Mouse (Mus musculus): ENCODE results near the gene Kctd5. TPM values are rescaled to one million over a fixed set of nuclear protein-coding genes. Genes with fewer than 3 reads are reported as not detected.

Gene Kctd5
- polyA plus RNA-seq, 1 experiment from 2014 or later, result 70.0 TPM

DNA sequence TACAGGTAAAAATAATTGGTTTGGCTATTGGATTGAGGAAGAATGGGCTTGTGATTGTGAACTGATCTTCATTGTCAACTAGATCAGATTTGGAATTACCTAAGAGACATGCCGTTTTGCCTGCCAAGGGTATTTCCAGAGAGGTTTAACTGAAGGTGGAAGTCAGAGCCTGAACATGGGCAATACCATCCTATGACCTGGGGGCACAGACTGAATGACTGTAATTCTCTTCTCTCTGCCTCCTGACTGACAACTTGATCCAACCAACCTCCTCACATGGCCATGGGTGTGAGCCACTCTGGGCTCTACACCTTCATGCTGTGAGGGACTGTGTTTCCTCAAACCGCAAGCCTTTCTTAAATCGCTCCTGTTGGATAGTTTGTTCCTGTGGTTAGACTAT is 68.2 kb downstream of the Kctd5 start:
- H3K4me2 ChIP-seq (ENCODE audit: low read depth, low read length), result no peak overlapping the region
- no peaks in the 10 kb centered on the region for H3K9me3 ChIP-seq (ENCODE audit: control insufficient read depth, low read length)
- no peak for ATAC-seq
- no peak overlapping the region for H3K4me3 ChIP-seq (ENCODE audit: low read length)
- H3K36me3 ChIP-seq (ENCODE audit: control insufficient read depth, insufficient read depth, low read length), result no peaks in the 10 kb centered on the region
- H3K9ac ChIP-seq (ENCODE audit: low read depth, low read length), result no peak overlapping the region
- no peaks in the 10 kb centered on the region for H3K27me3 ChIP-seq (replicated peaks; ENCODE audit: control insufficient read depth, insufficient read depth, low read length)
- no peak overlapping the region for H3K27ac ChIP-seq (ENCODE audit: low read length)
- WGBS, result 92% methylated on average over 3 of the region's 3 CpGs
- peaks cover 10% of the 10 kb centered on the region for H3K4me1 ChIP-seq (ENCODE audit: control insufficient read depth, insufficient read depth, low read length)

- Histone ChIP-seq H3K9me3 (ENCODE audit: control insufficient read depth, low read length) (no peaks in the 10 kb centered on the region), H3K36me3 (ENCODE audit: control insufficient read depth, insufficient read depth, low read length) (no peaks in the 10 kb centered on the region), H3K27me3 (replicated peaks; ENCODE audit: control insufficient read depth, insufficient read depth, low read length) (no peaks in the 10 kb centered on the region), H3K4me2 (ENCODE audit: low read depth, low read length) (no peak overlapping the region), H3K4me3 (ENCODE audit: low read length) (no peak overlapping the region), H3K27ac (ENCODE audit: low read length) (no peak overlapping the region), H3K9ac (ENCODE audit: low read depth, low read length) (no peak overlapping the region), H3K4me1 (ENCODE audit: control insufficient read depth, insufficient read depth, low read length) (peaks cover 10% of the 10 kb centered on the region)
- ATAC-seq, result no peak
- WGBS, result 91% methylated on average over 14 of the region's 14 CpGs
These were observed 69.1 kb downstream of the Kctd5 start for GRCm38 (mm10) chr17:24004071-24004665.

DNA sequence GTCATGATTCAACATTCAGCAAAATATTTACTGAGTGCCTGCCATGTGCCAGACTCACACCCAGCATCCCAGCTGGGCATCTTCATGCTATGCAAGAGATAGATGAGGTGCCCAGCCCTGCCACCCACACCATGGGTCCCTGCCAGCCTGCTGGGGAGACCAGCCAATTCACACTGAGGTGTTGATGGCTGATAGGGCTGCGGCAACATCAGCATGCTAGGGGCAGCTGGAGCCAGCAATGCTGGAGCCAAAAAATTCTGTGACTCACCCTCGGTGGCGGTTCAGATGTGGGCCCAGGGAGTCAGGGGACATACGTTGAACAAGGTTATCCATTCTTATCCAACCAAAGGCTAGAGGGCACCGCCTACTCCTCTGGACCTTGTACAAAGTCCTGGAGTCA is 72.9 kb downstream of the Kctd5 start:
- Histone ChIP-seq H3K4me2 (ENCODE audit: low read depth, low read length) (no peak overlapping the region), H3K4me1 (ENCODE audit: control insufficient read depth, insufficient read depth, low read length) (peaks cover 3% of the 10 kb centered on the region), H3K9ac (ENCODE audit: low read depth, low read length) (no peak overlapping the region; the same call in 1 of the 2 replicates), H3K9me3 (ENCODE audit: control insufficient read depth, low read length) (no peaks in the 10 kb centered on the region), H3K36me3 (ENCODE audit: control insufficient read depth, insufficient read depth, low read length) (no peaks in the 10 kb centered on the region), H3K27me3 (replicated peaks; ENCODE audit: control insufficient read depth, insufficient read depth, low read length) (no peaks in the 10 kb centered on the region), H3K27ac (ENCODE audit: low read length) (no peak overlapping the region), H3K4me3 (ENCODE audit: low read length) (no peak overlapping the region)
- ATAC-seq, result peak; percentile 42; the same call in 1 of the 2 replicates
- WGBS, result 40% methylated on average over 5 of the region's 5 CpGs

DNA sequence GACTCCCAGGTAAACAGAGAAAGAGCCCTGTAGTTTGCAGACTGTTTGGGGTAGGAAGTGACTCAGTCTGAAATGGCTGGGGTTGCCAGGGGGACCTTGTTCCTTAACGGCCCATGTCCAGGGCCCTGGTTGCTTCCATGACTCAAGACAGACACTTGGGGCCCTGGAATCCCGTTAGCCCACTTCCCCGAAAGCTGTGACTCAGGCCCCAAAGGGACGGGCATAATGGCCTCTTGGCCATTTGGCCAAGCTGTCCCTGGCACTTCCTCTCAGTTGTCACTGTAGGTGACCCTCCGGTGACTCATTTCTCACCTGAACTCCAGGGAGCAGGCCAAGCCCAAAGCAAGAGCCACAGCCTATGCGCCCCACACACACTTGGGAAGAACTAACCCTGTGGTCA is 74.9 kb downstream of the Kctd5 start:
- Histone ChIP-seq H3K4me3 (ENCODE audit: low read length) (no peak overlapping the region), H3K4me1 (ENCODE audit: control insufficient read depth, insufficient read depth, low read length) (peaks cover 8% of the 10 kb centered on the region), H3K9me3 (ENCODE audit: control insufficient read depth, low read length) (no peaks in the 10 kb centered on the region), H3K4me2 (ENCODE audit: low read depth, low read length) (no peak overlapping the region), H3K9ac (ENCODE audit: low read depth, low read length) (no peak overlapping the region), H3K27me3 (replicated peaks; ENCODE audit: control insufficient read depth, insufficient read depth, low read length) (no peaks in the 10 kb centered on the region), H3K27ac (ENCODE audit: low read length) (no peak overlapping the region), H3K36me3 (ENCODE audit: control insufficient read depth, insufficient read depth, low read length) (no peaks in the 10 kb centered on the region)
- WGBS, result 55% methylated on average over 6 of the region's 6 CpGs
- no peak for ATAC-seq

GRCm38 (mm10) chr17:23997901-23998300 is 75.4 kb downstream of the Kctd5 start, which contains the start of gene Prss22:
TSS of gene Prss22 (minus strand) at chr17:23998100.
- ATAC-seq, result no peak
- Histone ChIP-seq H3K36me3 (ENCODE audit: control insufficient read depth, insufficient read depth, low read length) (no peaks in the 10 kb centered on the region), H3K27ac (ENCODE audit: low read length) (no peak within 1 kb of the TSS), H3K27me3 (replicated peaks; ENCODE audit: control insufficient read depth, insufficient read depth, low read length) (no peaks in the 10 kb centered on the region), H3K4me1 (ENCODE audit: control insufficient read depth, insufficient read depth, low read length) (peaks cover 12% of the 10 kb centered on the region), H3K4me2 (ENCODE audit: low read depth, low read length) (no peak within 1 kb of the TSS), H3K9ac (ENCODE audit: low read depth, low read length) (no peak within 1 kb of the TSS; the same call in 1 of the 2 replicates), H3K9me3 (ENCODE audit: control insufficient read depth, low read length) (no peaks in the 10 kb centered on the region), H3K4me3 (ENCODE audit: low read length) (no peak within 1 kb of the TSS)
- 46% methylated on average over 2 of the region's 2 CpGs for WGBS

Small RNAs within 50 kb of the gene (microRNA-seq; reads per million reads assigned to microRNA genes)
- gene Gm27700, result not detected

Other genes starting within 250 kb of the Kctd5 start
- gene Elob, start 244.3 kb downstream of the Kctd5 start, polyA plus RNA-seq (2015; fragmentation: Nextera tagmentation; extraction: Ambion mirVana), result 836 and 930 TPM in 2 replicates
- 0.17 TPM in 1 of 2 replicates, not detected in the other for gene Prss33, start 237.4 kb downstream of the Kctd5 start, polyA plus RNA-seq (2015; fragmentation: Nextera tagmentation; extraction: Ambion mirVana)
- 11.8 and 14.5 TPM in 2 replicates for gene Prss32, start 229.6 kb downstream of the Kctd5 start, polyA plus RNA-seq (2015; fragmentation: Nextera tagmentation; extraction: Ambion mirVana)
- gene Prss41, start 229.3 kb downstream of the Kctd5 start, polyA plus RNA-seq (2015; fragmentation: Nextera tagmentation; extraction: Ambion mirVana), result 2.7 and 3.4 TPM in 2 replicates
- not detected in 2 replicates for gene Prss21, start 205.4 kb downstream of the Kctd5 start, polyA plus RNA-seq (2015; fragmentation: Nextera tagmentation; extraction: Ambion mirVana)
- not detected in 2 replicates for gene Dcpp1, start 192.6 kb downstream of the Kctd5 start, polyA plus RNA-seq (2015; fragmentation: Nextera tagmentation; extraction: Ambion mirVana)
- gene Dcpp2, start 192.6 kb downstream of the Kctd5 start, polyA plus RNA-seq (2015; fragmentation: Nextera tagmentation; extraction: Ambion mirVana), result not detected in 2 replicates
- not detected in 2 replicates for gene Dcpp3, start 156.0 kb downstream of the Kctd5 start, polyA plus RNA-seq (2015; fragmentation: Nextera tagmentation; extraction: Ambion mirVana)
- gene Sbp, start 131.8 kb downstream of the Kctd5 start, polyA plus RNA-seq (2015; fragmentation: Nextera tagmentation; extraction: Ambion mirVana), result not detected in 2 replicates
- gene Sbpl, start 118.2 kb downstream of the Kctd5 start, polyA plus RNA-seq (2015; fragmentation: Nextera tagmentation; extraction: Ambion mirVana), result not detected in 2 replicates
- gene Prss30, start 92.9 kb downstream of the Kctd5 start, polyA plus RNA-seq (2015; fragmentation: Nextera tagmentation; extraction: Ambion mirVana), result 3.2 and 4.3 TPM in 2 replicates
- 0.13 and 0.26 TPM in 2 replicates for gene Prss22, start 75.4 kb downstream of the Kctd5 start, polyA plus RNA-seq (2015; fragmentation: Nextera tagmentation; extraction: Ambion mirVana)
- gene Prss27, start 35.3 kb downstream of the Kctd5 start, polyA plus RNA-seq (2015; fragmentation: Nextera tagmentation; extraction: Ambion mirVana), result 0.11 and 0.17 TPM in 2 replicates
- 35.9 and 36.8 TPM in 2 replicates for gene Pdpk1, start 77.4 kb upstream of the Kctd5 start, polyA plus RNA-seq (2015; fragmentation: Nextera tagmentation; extraction: Ambion mirVana)
- 58.9 and 75.9 TPM in 2 replicates for gene Amdhd2, start 90.3 kb upstream of the Kctd5 start, polyA plus RNA-seq (2015; fragmentation: Nextera tagmentation; extraction: Ambion mirVana)
- 783 and 890 TPM in 2 replicates for gene Atp6v0c, start 96.2 kb upstream of the Kctd5 start, polyA plus RNA-seq (2015; fragmentation: Nextera tagmentation; extraction: Ambion mirVana)
- gene Tbc1d24, start 132.1 kb upstream of the Kctd5 start, polyA plus RNA-seq (2015; fragmentation: Nextera tagmentation; extraction: Ambion mirVana), result 5.5 and 6.1 TPM in 2 replicates
- gene Ntn3, start 136.0 kb upstream of the Kctd5 start, polyA plus RNA-seq (2015; fragmentation: Nextera tagmentation; extraction: Ambion mirVana), result 3.1 and 3.5 TPM in 2 replicates
- gene Tedc2, start 147.4 kb upstream of the Kctd5 start, polyA plus RNA-seq (2015; fragmentation: Nextera tagmentation; extraction: Ambion mirVana), result 8.7 TPM in 2 replicates
- gene Ccnf, start 178.0 kb upstream of the Kctd5 start, polyA plus RNA-seq (2015; fragmentation: Nextera tagmentation; extraction: Ambion mirVana), result 45.6 and 49.9 TPM in 2 replicates

Measured in intestine, embryonic 16.5 days (tissue).